Mouse (Mus musculus) midbrain, embryonic 14.5 days (tissue): ENCODE data around the gene Aldh3a1. TPM values are rescaled to one million over a fixed set of nuclear protein-coding genes. Genes with fewer than 3 reads are reported as not detected.
"Not testable (repeated sequence)": the region's sequence is repeated elsewhere in the genome, so short reads cannot be mapped to it uniquely, and the experiment has no call there.

Experiments used
- ATAC-seq: fragments of 200-750 bp; cut with Nextera tagmentation; 2 replicates; pipeline ENCODE4 v1.8.0; 2017; ENCODE audit warnings: moderate number of reproducible peaks, moderate library complexity; ENCODE audit not compliant: low FRiP score, low TSS enrichment
- DNase-seq: peaks from one replicate; pipeline ENCODE4 v3.0.0-alpha.2; 2015
- H3K27ac ChIP-seq: fragments of 300-500 bp; sonication (generic); replicated peaks from 2 replicates; pipeline ENCODE4 v1.5.1; 2014; ENCODE audit warnings: mild to moderate bottlenecking, low read depth, low read length, moderate library complexity
- H3K27me3 ChIP-seq: fragments of 300-500 bp; sonication (generic); 2 replicates; pipeline ENCODE4 v1.6.1; 2014; ENCODE audit warnings: low read length, control low read depth, mixed read lengths; ENCODE audit not compliant: control insufficient read depth, insufficient read depth
- H3K36me3 ChIP-seq: fragments of 300-500 bp; sonication (generic); 2 replicates; pipeline ENCODE4 v1.6.1; 2014; ENCODE audit warnings: low read length, control low read depth; ENCODE audit not compliant: control insufficient read depth, insufficient read depth
- H3K4me1 ChIP-seq: fragments of 300-500 bp; sonication (generic); 2 replicates; pipeline ENCODE4 v1.6.1; 2014; ENCODE audit warnings: mild to moderate bottlenecking, antibody characterized with exemption, low read length, control low read depth; ENCODE audit not compliant: control insufficient read depth, insufficient read depth
- H3K4me2 ChIP-seq: fragments of 300-500 bp; sonication (generic); 2 replicates; pipeline ENCODE4 v1.6.1; 2014; ENCODE audit warnings: mild to moderate bottlenecking, low read length, moderate library complexity
- H3K4me3 ChIP-seq: fragments of 300-500 bp; sonication (generic); replicated peaks from 2 replicates; pipeline ENCODE4 v1.5.1; 2014; ENCODE audit warnings: low read depth, low read length
- H3K9ac ChIP-seq: fragments of 300-500 bp; sonication (generic); replicated peaks from 2 replicates; pipeline ENCODE4 v1.6.1; 2014; ENCODE audit warnings: mild to moderate bottlenecking, low read length, moderate library complexity
- H3K9me3 ChIP-seq: fragments of 300-500 bp; sonication (generic); 2 replicates; pipeline ENCODE4 v1.6.1; 2016; ENCODE audit warnings: low read length, control low read depth, mixed read lengths; ENCODE audit not compliant: control insufficient read depth
- WGBS: fragments of 180-500 bp; shearing (Covaris S2); extraction: QIAGEN DNeasy Blood & Tissue Kit; methylation state at CpG from one replicate; pipeline ENCODE4 v1.1.7; 2014; 5-methylcytosine and 5-hydroxymethylcytosine counted together
- polyA plus RNA-seq: library from polyadenylated mRNA; unstranded; fragments of >200 nt; fragmentation: Nextera tagmentation; extraction: Ambion mirVana; gene quantifications from 2 replicates; pipeline ENCODE4 v1.2.1, GENCODE M21; 2014

Aldh3a1 gene
- polyA plus RNA-seq, 1 experiment from 2014 or later: 0.12 TPM

GRCm38 (mm10) chr11:61170184-61170583 is 37.2 kb upstream of the Aldh3a1 start:
- H3K27ac ChIP-seq: no peak overlapping the region
- no peak overlapping the region for H3K9ac ChIP-seq
- H3K36me3 ChIP-seq: peaks cover 33% of the 10 kb centered on the region
- DNase-seq (no peak), ATAC-seq (no peak)
- H3K9me3 ChIP-seq: no peaks in the 10 kb centered on the region
- H3K27me3 ChIP-seq: no peaks in the 10 kb centered on the region
- WGBS: 85% methylated on average over 5 of the region's 5 CpGs
- no peak overlapping the region for H3K4me3 ChIP-seq
- peaks cover 42% of the 10 kb centered on the region for H3K4me1 ChIP-seq
- no peak overlapping the region for H3K4me2 ChIP-seq

DNA sequence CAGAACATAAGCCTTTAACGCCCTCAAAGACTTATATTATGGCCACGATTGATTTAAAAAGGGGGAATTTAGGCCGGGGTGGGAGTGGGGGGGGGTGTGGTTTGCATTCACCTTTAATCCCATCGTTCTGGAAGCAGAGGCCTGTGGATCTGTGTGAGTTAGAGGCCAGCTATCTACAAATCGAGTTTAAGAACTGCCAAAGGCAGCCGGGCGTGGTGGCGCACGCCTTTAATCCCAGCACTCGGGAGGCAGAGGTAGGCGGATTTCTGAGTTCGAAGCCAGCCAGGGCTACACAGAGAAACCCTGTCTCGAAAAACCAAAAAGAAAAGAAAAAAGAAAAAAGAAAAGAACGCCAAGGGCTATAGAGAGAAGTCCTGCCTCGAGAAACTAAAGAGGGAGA is 33.9 kb upstream of the Aldh3a1 start:
- H3K27ac ChIP-seq, H3K27me3 ChIP-seq, H3K9me3 ChIP-seq, ATAC-seq, H3K36me3 ChIP-seq: not testable (repeated sequence)
- Histone ChIP-seq H3K4me1 (peaks cover 42% of the 10 kb centered on the region), H3K9ac (peak overlapping the region; percentile 100; the same call in 1 of the 2 replicates), H3K4me2 (peak overlapping the region; percentile 63), H3K4me3 (peak overlapping the region; percentile 100)
- WGBS: 17% methylated on average over 15 of the region's 15 CpGs
- DNase-seq: peak; percentile 14

DNA sequence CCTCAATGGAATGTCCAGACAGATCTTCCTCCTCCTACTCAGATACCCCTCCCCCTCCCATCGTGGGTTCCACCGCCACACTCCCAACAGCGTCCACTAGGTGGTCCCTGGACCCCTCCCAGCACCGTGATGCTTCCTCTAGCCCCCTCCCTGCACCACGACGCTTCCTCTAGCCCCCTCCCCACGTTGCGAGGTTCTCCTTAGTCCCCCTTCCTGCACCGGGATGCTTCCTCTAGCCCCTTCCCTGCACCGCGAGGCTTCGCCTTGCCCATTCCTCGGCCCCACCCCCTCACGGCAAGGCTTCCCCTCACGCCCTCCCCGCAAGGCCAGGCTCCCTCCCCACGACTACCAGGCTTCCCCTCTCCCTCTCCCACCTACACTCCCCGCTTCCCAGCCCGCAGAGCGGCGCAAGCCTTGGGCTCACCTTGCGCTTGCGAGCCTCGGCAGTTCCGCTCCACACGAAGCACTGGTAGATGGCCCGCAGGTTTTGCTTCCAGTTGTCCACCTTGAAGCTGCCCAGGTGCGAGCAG is 33.0 kb upstream of the Aldh3a1 start:
- no peaks in the 10 kb centered on the region for H3K27me3 ChIP-seq
- under 1% methylated on average over 28 of the region's 28 CpGs for WGBS
- peak; percentile 89 for DNase-seq
- no peaks in the 10 kb centered on the region for H3K9me3 ChIP-seq
- peak overlapping the region; percentile 63 for H3K4me2 ChIP-seq
- H3K36me3 ChIP-seq: 0 out of 2 replicates have a peak, but pooled peaks cover 3% of the 10 kb centered on the region
- H3K4me1 ChIP-seq: peaks cover 35% of the 10 kb centered on the region
- peak overlapping the region; percentile 100 for H3K9ac ChIP-seq
- ATAC-seq: peak; percentile 36
- peak overlapping the region; percentile 100 for H3K4me3 ChIP-seq
- H3K27ac ChIP-seq: peak overlapping the region; percentile 99

GRCm38 (mm10) chr11:61174821-61175658 is 32.3 kb upstream of the Aldh3a1 start, which contains the start of gene Usp22:
Gene Usp22, minus strand, starts transcription at chr11:61175055.
- ATAC-seq: peak; percentile 97
- peak within 1 kb of the TSS; percentile 100 for H3K9ac ChIP-seq
- under 1% methylated on average over 69 of the region's 69 CpGs for WGBS

DNA sequence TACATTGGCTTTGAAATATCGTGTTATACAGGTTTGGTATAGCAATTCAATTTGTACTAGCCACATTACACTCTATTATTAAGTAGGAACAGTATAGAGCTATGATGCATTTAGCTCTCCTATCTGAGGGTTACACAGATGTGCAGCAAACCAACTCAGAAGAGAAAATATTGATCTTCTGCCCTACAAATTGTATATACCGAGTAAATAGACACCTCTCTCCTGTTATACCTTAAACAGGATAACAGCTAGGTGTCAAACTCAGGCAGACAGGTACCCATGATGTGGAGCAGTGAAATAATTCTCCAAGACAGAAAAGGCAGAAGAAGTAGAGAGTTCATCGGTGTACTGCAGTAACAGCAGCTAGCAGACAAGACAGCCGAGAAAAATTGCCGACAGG is 31.6 kb upstream of the Aldh3a1 start:
- Histone ChIP-seq H3K36me3 (0 out of 2 replicates have a peak, but pooled peaks cover 3% of the 10 kb centered on the region), H3K9ac (0 out of 2 replicates have a peak overlapping the region, but pooled peaks have one; percentile 24), H3K27me3 (no peaks in the 10 kb centered on the region), H3K4me2 (peak overlapping the region; percentile 47), H3K9me3 (no peaks in the 10 kb centered on the region), H3K4me3 (peak overlapping the region; percentile 27; the same call in 1 of the 2 replicates), H3K27ac (peak overlapping the region; percentile 99), H3K4me1 (peaks cover 22% of the 10 kb centered on the region)
- DNase-seq (peak; percentile 41), ATAC-seq (no peak)
- 69% methylated on average over 5 of the region's 5 CpGs for WGBS

More at GRCm38 (mm10) chr11:61174821-61175658, 32.3 kb upstream of the Aldh3a1 start, which contains the start of gene Usp22:
- H3K4me1 ChIP-seq: peaks cover 29% of the 10 kb centered on the region
- no peaks in the 10 kb centered on the region for H3K27me3 ChIP-seq
- H3K4me2 ChIP-seq: peak within 1 kb of the TSS; percentile 63
- no peaks in the 10 kb centered on the region for H3K9me3 ChIP-seq
- H3K4me3 ChIP-seq: peak within 1 kb of the TSS; percentile 100
- 0 out of 2 replicates have a peak, but pooled peaks cover 3% of the 10 kb centered on the region for H3K36me3 ChIP-seq
- peak within 1 kb of the TSS; percentile 99 for H3K27ac ChIP-seq
- peak; percentile 100 for DNase-seq

DNA sequence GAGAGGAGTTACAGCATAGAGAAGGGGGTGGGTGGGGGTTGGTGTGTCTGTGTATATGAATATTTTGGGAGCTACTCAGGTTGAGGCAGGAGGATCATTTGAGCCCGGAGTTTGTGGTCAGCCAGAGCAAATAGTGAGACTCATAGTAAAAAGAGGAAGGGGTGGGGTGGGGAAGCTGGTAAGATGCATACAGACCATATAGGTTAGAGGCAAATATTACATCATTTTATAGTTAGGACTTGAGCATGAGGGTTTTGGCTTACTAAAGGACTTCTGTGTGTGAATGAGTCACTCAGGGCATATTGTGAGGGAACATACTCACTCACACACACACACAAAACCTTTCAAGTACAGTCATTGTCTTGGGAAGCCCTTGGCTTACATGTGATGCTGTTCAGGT is 31.0 kb upstream of the Aldh3a1 start:
- 91% methylated on average over 1 of the region's 1 CpGs for WGBS

DNA sequence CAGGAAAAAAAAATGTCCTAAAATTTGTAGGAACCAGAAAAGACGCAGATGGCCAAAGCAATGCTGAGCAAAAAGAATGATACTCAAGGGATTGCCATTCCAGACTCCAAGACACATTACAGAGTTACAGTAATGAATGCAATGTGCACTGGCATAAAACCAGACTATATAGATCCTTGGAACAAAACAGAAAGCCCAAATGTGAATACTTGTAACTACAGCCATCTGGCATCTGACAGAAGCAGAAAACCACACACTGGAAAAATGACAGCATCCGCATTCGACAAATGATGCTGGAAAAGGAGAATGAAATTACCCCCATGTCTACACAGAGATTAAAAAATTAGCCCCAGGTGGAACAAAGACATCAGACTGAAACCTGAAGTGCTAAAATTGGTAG is 27.0 kb upstream of the Aldh3a1 start:
- DNase-seq: no peak

More for the DNA sequence above, 31.0 kb upstream of the Aldh3a1 start:
- H3K27ac ChIP-seq: peak overlapping the region; percentile 99
- H3K9ac ChIP-seq: no peak overlapping the region
- H3K4me3 ChIP-seq: no peak overlapping the region
- ATAC-seq (no peak), DNase-seq (no peak)
- 0 out of 2 replicates have a peak, but pooled peaks cover 3% of the 10 kb centered on the region for H3K36me3 ChIP-seq
- H3K4me2 ChIP-seq: peak overlapping the region; percentile 47; the same call in 1 of the 2 replicates
- no peaks in the 10 kb centered on the region for H3K9me3 ChIP-seq
- peaks cover 17% of the 10 kb centered on the region for H3K4me1 ChIP-seq
- no peaks in the 10 kb centered on the region for H3K27me3 ChIP-seq

GRCm38 (mm10) chr11:61181624-61182023 is 25.7 kb upstream of the Aldh3a1 start:
- no peaks in the 10 kb centered on the region for H3K9me3 ChIP-seq
- H3K4me2 ChIP-seq: no peak overlapping the region
- DNase-seq (no peak), ATAC-seq (no peak)
- H3K36me3 ChIP-seq: no peaks in the 10 kb centered on the region
- H3K27me3 ChIP-seq: no peaks in the 10 kb centered on the region
- H3K4me1 ChIP-seq: no peaks in the 10 kb centered on the region
- no peak overlapping the region for H3K9ac ChIP-seq
- H3K4me3 ChIP-seq: no peak overlapping the region
- H3K27ac ChIP-seq: no peak overlapping the region

More for the DNA sequence above, 27.0 kb upstream of the Aldh3a1 start:
- no peaks in the 10 kb centered on the region for H3K36me3 ChIP-seq
- H3K4me2 ChIP-seq: no peak overlapping the region
- no peaks in the 10 kb centered on the region for H3K27me3 ChIP-seq
- no peak overlapping the region for H3K9ac ChIP-seq
- H3K4me1 ChIP-seq: no peaks in the 10 kb centered on the region
- H3K27ac ChIP-seq: no peak overlapping the region
- WGBS: 89% methylated on average over 3 of the region's 3 CpGs
- ATAC-seq: no peak
- no peaks in the 10 kb centered on the region for H3K9me3 ChIP-seq
- no peak overlapping the region for H3K4me3 ChIP-seq
